Mouse (Mus musculus): Measurements from ENCODE around the gene Olfr766-ps1. TPM values are rescaled to one million over a fixed set of nuclear protein-coding genes. Genes with fewer than 3 reads are reported as not detected.

Olfr766-ps1 gene
- not detected for polyA plus RNA-seq (2014; fragmentation: Illumina TruSeq; extraction: RNeasy Lipid Tissue Mini Kit (QIAGEN cat#74804); ENCODE audit: low read depth, low replicate concordance)

DNA sequence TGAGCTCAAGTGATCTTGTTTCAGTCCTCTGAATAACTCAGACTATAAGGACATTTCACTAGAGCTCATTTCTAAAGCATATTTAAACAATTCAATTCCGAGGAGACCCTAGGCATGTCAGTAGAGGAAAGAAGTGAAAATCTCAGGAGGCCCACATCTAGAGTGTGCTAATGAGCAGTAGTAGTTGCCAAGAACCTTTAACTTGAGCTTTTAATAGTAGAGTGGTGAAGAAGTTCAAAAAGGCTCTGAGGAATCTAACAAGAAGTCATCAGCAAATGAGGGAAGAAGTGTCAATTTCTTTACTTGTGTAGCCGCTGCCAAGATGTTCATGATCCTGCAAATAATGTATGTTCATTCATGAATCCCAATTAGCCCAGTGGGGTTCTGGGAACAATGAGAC, at the start of gene Olfr766-ps1:
TSS of gene Olfr766-ps1 (minus strand) at position 101 of the 400 bp plus-strand sequence.

DNA sequence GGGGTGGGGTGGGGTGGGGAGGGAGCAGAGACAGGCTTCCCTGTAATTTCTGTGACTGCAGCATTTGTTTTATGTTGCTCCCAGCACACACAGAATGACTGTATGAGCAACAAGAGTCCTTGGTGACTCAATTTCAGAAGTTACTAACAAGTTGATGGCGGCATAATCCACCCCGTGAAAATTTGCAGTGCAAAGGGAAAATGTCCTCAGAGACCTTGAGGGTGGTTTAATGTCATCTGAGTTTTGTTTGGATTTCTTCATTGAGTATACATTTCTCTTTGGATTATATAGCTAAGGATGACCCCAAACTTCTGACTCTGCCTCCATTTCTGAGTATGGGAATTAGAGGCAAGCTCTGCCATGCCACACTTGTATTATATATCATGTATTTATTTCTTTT, 49.0 kb upstream of the Olfr766-ps1 start, which contains the start of gene Olfr769:
TSS of gene Olfr769 (minus strand) at position 101 of the 400 bp plus-strand sequence.

DNA sequence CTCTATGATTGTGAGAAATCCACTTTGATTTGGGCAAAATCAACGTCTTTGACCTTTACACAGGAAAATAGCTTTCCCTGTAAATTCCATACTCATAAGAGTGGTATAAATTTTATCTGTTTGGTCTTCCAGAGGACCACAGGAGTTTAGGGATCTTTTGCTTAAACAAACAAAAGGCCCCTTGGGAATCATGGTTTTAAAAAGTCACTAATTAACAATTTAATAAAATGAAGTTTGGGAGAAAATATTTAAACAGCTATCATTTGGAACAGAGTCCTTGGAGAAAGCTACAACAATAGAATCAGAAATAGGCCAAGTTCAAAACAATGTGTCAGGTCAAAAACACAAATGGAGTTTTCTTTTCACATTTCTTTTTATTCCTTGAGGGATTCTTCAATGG, 30.5 kb upstream of the Olfr766-ps1 start, which contains the start of gene Olfr768:
TSS of gene Olfr768 (minus strand) at position 101 of the 400 bp plus-strand sequence.

DNA sequence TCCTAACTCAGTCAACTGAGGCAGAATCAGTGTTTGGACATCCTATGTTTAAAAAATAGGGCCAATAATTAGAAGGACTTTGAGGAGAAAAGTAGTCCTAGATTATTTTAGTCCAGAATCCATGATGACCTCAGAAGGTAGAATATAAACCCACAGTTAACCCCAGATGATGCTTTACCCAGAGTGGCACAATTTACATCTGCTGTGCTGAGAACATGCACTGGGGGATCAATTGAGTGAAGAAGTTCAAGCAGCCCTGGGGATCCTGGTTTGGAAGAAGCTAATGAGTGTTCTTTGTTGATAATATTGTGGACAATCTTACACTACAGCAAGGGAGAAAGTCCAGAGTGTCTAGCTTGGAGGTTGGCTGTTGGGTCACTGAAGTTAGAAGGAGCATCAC, 14.0 kb upstream of the Olfr766-ps1 start, which contains the start of gene Olfr767:
TSS of gene Olfr767 (minus strand) at position 101 of the 400 bp plus-strand sequence.

DNA sequence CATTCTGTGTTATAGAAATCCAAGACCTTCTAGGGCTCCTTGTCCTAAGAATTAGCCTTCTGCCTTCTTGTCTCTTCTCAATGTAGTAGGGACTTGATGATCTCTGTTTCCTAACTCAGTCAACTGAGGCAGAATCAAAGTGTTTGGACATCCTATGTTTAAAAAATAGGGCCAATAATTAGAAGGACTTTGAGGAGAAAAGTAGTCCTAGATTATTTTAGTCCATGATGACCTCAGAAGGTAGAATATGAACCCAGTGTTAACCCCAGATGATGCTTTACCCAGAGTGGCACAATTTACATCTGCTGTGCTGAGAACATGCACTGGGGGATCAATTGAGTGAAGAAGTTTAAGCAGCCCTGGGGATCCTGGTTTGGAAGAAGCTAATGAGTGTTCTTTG, 18.9 kb downstream of the Olfr766-ps1 start, which contains the start of gene Olfr765:
TSS of gene Olfr765 (minus strand) at position 101 of the 400 bp plus-strand sequence.

DNA sequence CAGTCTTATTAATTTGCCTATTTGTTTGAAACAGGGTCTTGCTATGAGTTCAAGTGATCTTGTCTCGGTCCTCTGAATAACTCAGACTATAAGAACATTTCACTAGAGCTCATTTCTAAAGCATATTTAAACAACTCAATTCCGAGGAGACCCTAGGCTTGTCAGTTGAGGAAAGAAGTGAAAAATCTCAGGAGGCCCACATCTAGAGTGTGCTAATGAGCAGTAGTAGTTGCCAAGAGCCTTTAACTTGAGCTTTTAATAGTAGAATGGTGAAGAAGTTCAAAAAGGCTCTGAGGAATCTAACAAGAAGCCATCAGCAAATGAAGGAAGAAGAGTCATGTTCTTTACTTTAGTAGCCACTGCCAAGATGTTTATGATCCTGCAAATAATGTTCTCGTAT, 29.0 kb downstream of the Olfr766-ps1 start, which contains the start of gene Olfr764-ps1:
TSS of gene Olfr764-ps1 (minus strand) at position 101 of the 400 bp plus-strand sequence.

Other genes starting within 250 kb of the Olfr766-ps1 start
- gene Ormdl2, start 247.3 kb downstream of the Olfr766-ps1 start, polyA plus RNA-seq (2014; fragmentation: Illumina TruSeq; extraction: RNeasy Lipid Tissue Mini Kit (QIAGEN cat#74804); ENCODE audit: low read depth, low replicate concordance), result 14.6 TPM
- gene Gdf11, start 177.3 kb downstream of the Olfr766-ps1 start, polyA plus RNA-seq (2014; fragmentation: Illumina TruSeq; extraction: RNeasy Lipid Tissue Mini Kit (QIAGEN cat#74804); ENCODE audit: low read depth, low replicate concordance), result 0.97 TPM
- 176 TPM for gene Cd63, start 168.0 kb downstream of the Olfr766-ps1 start, polyA plus RNA-seq (2014; fragmentation: Illumina TruSeq; extraction: RNeasy Lipid Tissue Mini Kit (QIAGEN cat#74804); ENCODE audit: low read depth, low replicate concordance)
- gene Rdh5, start 146.1 kb downstream of the Olfr766-ps1 start, polyA plus RNA-seq (2014; fragmentation: Illumina TruSeq; extraction: RNeasy Lipid Tissue Mini Kit (QIAGEN cat#74804); ENCODE audit: low read depth, low replicate concordance), result 13.4 TPM
- gene Bloc1s1, start 144.9 kb downstream of the Olfr766-ps1 start, polyA plus RNA-seq (2014; fragmentation: Illumina TruSeq; extraction: RNeasy Lipid Tissue Mini Kit (QIAGEN cat#74804); ENCODE audit: low read depth, low replicate concordance), result 352 TPM
- gene Itga7, start 135.2 kb downstream of the Olfr766-ps1 start, polyA plus RNA-seq (2014; fragmentation: Illumina TruSeq; extraction: RNeasy Lipid Tissue Mini Kit (QIAGEN cat#74804); ENCODE audit: low read depth, low replicate concordance), result 122 TPM
- not detected for gene Mettl7b, start 108.0 kb downstream of the Olfr766-ps1 start, polyA plus RNA-seq (2014; fragmentation: Illumina TruSeq; extraction: RNeasy Lipid Tissue Mini Kit (QIAGEN cat#74804); ENCODE audit: low read depth, low replicate concordance)
- gene Olfr9, start 79.5 kb downstream of the Olfr766-ps1 start, polyA plus RNA-seq (2014; fragmentation: Illumina TruSeq; extraction: RNeasy Lipid Tissue Mini Kit (QIAGEN cat#74804); ENCODE audit: low read depth, low replicate concordance), result not detected
- gene Olfr763, start 58.2 kb downstream of the Olfr766-ps1 start, polyA plus RNA-seq (2014; fragmentation: Illumina TruSeq; extraction: RNeasy Lipid Tissue Mini Kit (QIAGEN cat#74804); ENCODE audit: low read depth, low replicate concordance), result not detected
- not detected for gene Olfr764-ps1, start 29.1 kb downstream of the Olfr766-ps1 start, polyA plus RNA-seq (2014; fragmentation: Illumina TruSeq; extraction: RNeasy Lipid Tissue Mini Kit (QIAGEN cat#74804); ENCODE audit: low read depth, low replicate concordance)
- gene Olfr765, start 19.0 kb downstream of the Olfr766-ps1 start, polyA plus RNA-seq (2014; fragmentation: Illumina TruSeq; extraction: RNeasy Lipid Tissue Mini Kit (QIAGEN cat#74804); ENCODE audit: low read depth, low replicate concordance), result not detected
- not detected for gene Olfr767, start 13.9 kb upstream of the Olfr766-ps1 start, polyA plus RNA-seq (2014; fragmentation: Illumina TruSeq; extraction: RNeasy Lipid Tissue Mini Kit (QIAGEN cat#74804); ENCODE audit: low read depth, low replicate concordance)
- gene Olfr768, start 30.4 kb upstream of the Olfr766-ps1 start, polyA plus RNA-seq (2014; fragmentation: Illumina TruSeq; extraction: RNeasy Lipid Tissue Mini Kit (QIAGEN cat#74804); ENCODE audit: low read depth, low replicate concordance), result not detected
- not detected for gene Olfr769, start 48.9 kb upstream of the Olfr766-ps1 start, polyA plus RNA-seq (2014; fragmentation: Illumina TruSeq; extraction: RNeasy Lipid Tissue Mini Kit (QIAGEN cat#74804); ENCODE audit: low read depth, low replicate concordance)
- not detected for gene Olfr770, start 70.0 kb upstream of the Olfr766-ps1 start, polyA plus RNA-seq (2014; fragmentation: Illumina TruSeq; extraction: RNeasy Lipid Tissue Mini Kit (QIAGEN cat#74804); ENCODE audit: low read depth, low replicate concordance)
- gene Olfr771, start 95.8 kb upstream of the Olfr766-ps1 start, polyA plus RNA-seq (2014; fragmentation: Illumina TruSeq; extraction: RNeasy Lipid Tissue Mini Kit (QIAGEN cat#74804); ENCODE audit: low read depth, low replicate concordance), result not detected
- not detected for gene Olfr772, start 108.9 kb upstream of the Olfr766-ps1 start, polyA plus RNA-seq (2014; fragmentation: Illumina TruSeq; extraction: RNeasy Lipid Tissue Mini Kit (QIAGEN cat#74804); ENCODE audit: low read depth, low replicate concordance)
- not detected for gene Olfr773, start 118.4 kb upstream of the Olfr766-ps1 start, polyA plus RNA-seq (2014; fragmentation: Illumina TruSeq; extraction: RNeasy Lipid Tissue Mini Kit (QIAGEN cat#74804); ENCODE audit: low read depth, low replicate concordance)
- gene Olfr774, start 167.2 kb upstream of the Olfr766-ps1 start, polyA plus RNA-seq (2014; fragmentation: Illumina TruSeq; extraction: RNeasy Lipid Tissue Mini Kit (QIAGEN cat#74804); ENCODE audit: low read depth, low replicate concordance), result not detected
- not detected for gene Olfr775, start 179.4 kb upstream of the Olfr766-ps1 start, polyA plus RNA-seq (2014; fragmentation: Illumina TruSeq; extraction: RNeasy Lipid Tissue Mini Kit (QIAGEN cat#74804); ENCODE audit: low read depth, low replicate concordance)
- gene Olfr776, start 190.2 kb upstream of the Olfr766-ps1 start, polyA plus RNA-seq (2014; fragmentation: Illumina TruSeq; extraction: RNeasy Lipid Tissue Mini Kit (QIAGEN cat#74804); ENCODE audit: low read depth, low replicate concordance), result not detected
- gene Olfr777, start 202.5 kb upstream of the Olfr766-ps1 start, polyA plus RNA-seq (2014; fragmentation: Illumina TruSeq; extraction: RNeasy Lipid Tissue Mini Kit (QIAGEN cat#74804); ENCODE audit: low read depth, low replicate concordance), result not detected
- gene Olfr780, start 249.1 kb upstream of the Olfr766-ps1 start, polyA plus RNA-seq (2014; fragmentation: Illumina TruSeq; extraction: RNeasy Lipid Tissue Mini Kit (QIAGEN cat#74804); ENCODE audit: low read depth, low replicate concordance), result not detected

Data from heart, adult 10 weeks (tissue).